Mouse (Mus musculus): ENCODE results near the gene Galntl5. TPM values are rescaled to one million over a fixed set of nuclear protein-coding genes. Genes with fewer than 3 reads are reported as not detected.

The Galntl5 gene
- polyA plus RNA-seq, 1 experiment from 2014 or later: not detected

GRCm38 (mm10) chr5:25179936-25180488, 1.2 kb upstream of the Galntl5 start:
- Histone ChIP-seq H3K4me3 (ENCODE audit: low read depth, low read length) (no peak overlapping the region), H3K36me3 (ENCODE audit: control insufficient read depth, insufficient read depth, low read length) (no peaks in the 10 kb centered on the region), H3K4me2 (replicated peaks; ENCODE audit: low read depth) (no peak overlapping the region), H3K27me3 (ENCODE audit: control insufficient read depth, insufficient read depth, low read length) (no peaks in the 10 kb centered on the region), H3K9me3 (ENCODE audit: control insufficient read depth, low read length) (no peaks in the 10 kb centered on the region), H3K27ac (replicated peaks) (no peak overlapping the region), H3K9ac (ENCODE audit: low read length) (no peak overlapping the region), H3K4me1 (replicated peaks; ENCODE audit: control insufficient read depth, insufficient read depth) (no peaks in the 10 kb centered on the region)
- DNase-seq (ENCODE audit: low spot score): no peak
- TF ChIP-seq CTCF (IDR thresholded peaks at IDR 0.05; ENCODE audit: low read depth) (no peak), EP300 (optimal IDR thresholded peaks at IDR 0.05) (no peak)
- WGBS: 86% methylated on average over 3 of the region's 3 CpGs
- ATAC-seq (ENCODE audit: low FRiP score, low TSS enrichment): no peak

GRCm38 (mm10) chr5:25183595-25183994, 2.3 kb downstream of the Galntl5 start:
- Histone ChIP-seq H3K9me3 (ENCODE audit: control insufficient read depth, low read length) (no peaks in the 10 kb centered on the region), H3K36me3 (ENCODE audit: control insufficient read depth, insufficient read depth, low read length) (no peaks in the 10 kb centered on the region), H3K27me3 (ENCODE audit: control insufficient read depth, insufficient read depth, low read length) (no peaks in the 10 kb centered on the region), H3K4me3 (ENCODE audit: low read depth, low read length) (no peak overlapping the region), H3K27ac (replicated peaks) (no peak overlapping the region), H3K9ac (ENCODE audit: low read length) (no peak overlapping the region), H3K4me2 (replicated peaks; ENCODE audit: low read depth) (no peak overlapping the region), H3K4me1 (replicated peaks; ENCODE audit: control insufficient read depth, insufficient read depth) (no peaks in the 10 kb centered on the region)
- TF ChIP-seq EP300 (optimal IDR thresholded peaks at IDR 0.05) (no peak), CTCF (IDR thresholded peaks at IDR 0.05; ENCODE audit: low read depth) (no peak)
- DNase-seq (ENCODE audit: low spot score): no peak
- no peak for ATAC-seq (ENCODE audit: low FRiP score, low TSS enrichment)
- 83% methylated on average over 4 of the region's 4 CpGs for WGBS

DNA sequence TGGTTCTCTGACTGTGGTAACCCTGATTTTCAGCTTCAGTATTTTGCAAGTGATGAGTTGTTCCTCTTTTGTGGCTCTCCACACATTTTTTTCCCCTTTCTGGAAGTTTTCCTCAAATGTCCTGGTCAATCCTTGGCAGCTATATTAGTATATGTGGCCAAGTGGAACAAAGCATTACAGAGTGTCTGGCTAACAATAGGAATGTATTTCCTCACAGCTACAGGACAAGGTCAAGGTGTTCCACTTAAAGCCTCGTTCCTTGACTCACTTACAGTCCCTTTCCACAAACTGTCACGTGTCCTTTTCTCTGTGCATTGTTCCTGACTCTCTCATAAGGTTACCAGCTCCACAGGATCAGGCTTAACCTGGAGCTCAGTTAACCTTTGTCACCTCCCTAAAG, 3.3 kb downstream of the Galntl5 start:
- ATAC-seq (ENCODE audit: low FRiP score, low TSS enrichment) (no peak; the same call in 1 of the 2 replicates), DNase-seq (ENCODE audit: low spot score) (no peak)
- no peak for TF ChIP-seq EP300 (optimal IDR thresholded peaks at IDR 0.05)
- no peak for TF ChIP-seq CTCF (IDR thresholded peaks at IDR 0.05; ENCODE audit: low read depth)
- H3K27me3 ChIP-seq (ENCODE audit: control insufficient read depth, insufficient read depth, low read length): no peaks in the 10 kb centered on the region
- H3K4me1 ChIP-seq (replicated peaks; ENCODE audit: control insufficient read depth, insufficient read depth): no peaks in the 10 kb centered on the region
- 45% methylated on average over 2 of the region's 2 CpGs for WGBS
- H3K36me3 ChIP-seq (ENCODE audit: control insufficient read depth, insufficient read depth, low read length): no peaks in the 10 kb centered on the region
- H3K27ac ChIP-seq (replicated peaks): no peak overlapping the region
- H3K4me3 ChIP-seq (ENCODE audit: low read depth, low read length): no peak overlapping the region
- no peak overlapping the region for H3K9ac ChIP-seq (ENCODE audit: low read length)
- no peaks in the 10 kb centered on the region for H3K9me3 ChIP-seq (ENCODE audit: control insufficient read depth, low read length)
- no peak overlapping the region for H3K4me2 ChIP-seq (replicated peaks; ENCODE audit: low read depth)

DNA sequence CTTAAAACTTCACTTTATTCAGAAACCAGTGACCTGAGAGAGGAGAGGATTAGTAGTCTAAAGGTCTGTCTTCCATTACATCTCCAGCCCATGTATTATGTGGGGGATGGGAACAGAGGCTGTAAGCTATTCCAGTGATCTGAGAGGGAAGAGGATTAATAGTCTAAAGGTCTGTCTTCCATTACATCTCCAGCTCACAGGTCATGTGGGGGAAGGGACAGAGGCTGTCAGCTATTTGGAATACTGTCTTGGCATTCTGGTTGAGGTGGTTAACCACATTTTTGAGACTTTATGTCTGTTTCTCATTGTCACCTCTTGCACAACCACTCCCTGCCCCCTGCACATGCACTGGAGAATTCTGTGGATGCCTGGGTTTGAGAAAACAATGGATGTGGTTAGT, 6.5 kb downstream of the Galntl5 start:
- Histone ChIP-seq H3K27me3 (ENCODE audit: control insufficient read depth, insufficient read depth, low read length) (no peaks in the 10 kb centered on the region), H3K9ac (ENCODE audit: low read length) (no peak overlapping the region), H3K27ac (replicated peaks) (no peak overlapping the region), H3K4me1 (replicated peaks; ENCODE audit: control insufficient read depth, insufficient read depth) (no peaks in the 10 kb centered on the region), H3K9me3 (ENCODE audit: control insufficient read depth, low read length) (no peaks in the 10 kb centered on the region), H3K4me3 (ENCODE audit: low read depth, low read length) (no peak overlapping the region), H3K36me3 (ENCODE audit: control insufficient read depth, insufficient read depth, low read length) (no peaks in the 10 kb centered on the region), H3K4me2 (replicated peaks; ENCODE audit: low read depth) (no peak overlapping the region)
- no peak for TF ChIP-seq EP300 (optimal IDR thresholded peaks at IDR 0.05)
- no peak for TF ChIP-seq CTCF (IDR thresholded peaks at IDR 0.05; ENCODE audit: low read depth)
- no peak for DNase-seq (ENCODE audit: low spot score)
- ATAC-seq (ENCODE audit: low FRiP score, low TSS enrichment): no peak

GRCm38 (mm10) chr5:25188802-25189201, 7.5 kb downstream of the Galntl5 start:
- 53% methylated on average over 1 of the region's 1 CpGs for WGBS
- no peak overlapping the region for H3K9ac ChIP-seq (ENCODE audit: low read length)
- no peak overlapping the region for H3K4me2 ChIP-seq (replicated peaks; ENCODE audit: low read depth)
- no peaks in the 10 kb centered on the region for H3K27me3 ChIP-seq (ENCODE audit: control insufficient read depth, insufficient read depth, low read length)
- no peaks in the 10 kb centered on the region for H3K36me3 ChIP-seq (ENCODE audit: control insufficient read depth, insufficient read depth, low read length)
- no peaks in the 10 kb centered on the region for H3K4me1 ChIP-seq (replicated peaks; ENCODE audit: control insufficient read depth, insufficient read depth)
- peak; percentile 77 for ATAC-seq (ENCODE audit: low FRiP score, low TSS enrichment)
- no peak overlapping the region for H3K27ac ChIP-seq (replicated peaks)
- peak; percentile 72 for DNase-seq (ENCODE audit: low spot score)
- TF ChIP-seq EP300 (optimal IDR thresholded peaks at IDR 0.05): no peak
- peak; percentile 80 for TF ChIP-seq CTCF (IDR thresholded peaks at IDR 0.05; ENCODE audit: low read depth)
- no peaks in the 10 kb centered on the region for H3K9me3 ChIP-seq (ENCODE audit: control insufficient read depth, low read length)
- H3K4me3 ChIP-seq (ENCODE audit: low read depth, low read length): no peak overlapping the region

DNA sequence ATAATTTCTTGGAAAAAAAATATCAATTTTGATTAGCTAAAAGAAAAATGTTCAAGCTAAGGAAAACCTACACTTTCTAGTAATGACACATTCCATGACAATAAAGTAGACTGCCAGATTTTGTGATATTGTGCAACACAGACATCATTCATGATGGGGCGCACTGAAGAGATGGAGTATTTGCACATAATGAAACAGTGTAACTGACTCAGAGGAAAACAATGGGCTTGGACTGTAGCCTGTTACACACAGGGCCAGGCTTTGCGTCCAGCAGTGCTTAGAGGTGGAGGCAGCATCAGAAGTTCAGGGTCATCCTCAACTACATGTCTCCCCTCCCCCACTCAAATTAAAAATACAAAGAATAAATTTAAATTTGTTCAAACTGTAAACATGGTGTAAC, 9.3 kb downstream of the Galntl5 start:
- TF ChIP-seq CTCF (IDR thresholded peaks at IDR 0.05; ENCODE audit: low read depth) (no peak), EP300 (optimal IDR thresholded peaks at IDR 0.05) (no peak)
- DNase-seq (ENCODE audit: low spot score) (no peak), ATAC-seq (ENCODE audit: low FRiP score, low TSS enrichment) (no peak)
- Histone ChIP-seq H3K27ac (replicated peaks) (no peak overlapping the region), H3K4me3 (ENCODE audit: low read depth, low read length) (no peak overlapping the region), H3K27me3 (ENCODE audit: control insufficient read depth, insufficient read depth, low read length) (no peaks in the 10 kb centered on the region), H3K9me3 (ENCODE audit: control insufficient read depth, low read length) (no peaks in the 10 kb centered on the region), H3K4me1 (replicated peaks; ENCODE audit: control insufficient read depth, insufficient read depth) (no peaks in the 10 kb centered on the region), H3K9ac (ENCODE audit: low read length) (no peak overlapping the region), H3K36me3 (ENCODE audit: control insufficient read depth, insufficient read depth, low read length) (no peaks in the 10 kb centered on the region), H3K4me2 (replicated peaks; ENCODE audit: low read depth) (no peak overlapping the region)
- WGBS: 59% methylated on average over 2 of the region's 2 CpGs

Data from stomach, postnatal 0 days (tissue).